Mouse (Mus musculus): ENCODE measurements at regions not wholly inside any gene's neighbourhood (a gene's known extent, or its start where the extent isn't known, plus 50 kb on each side); places are given as distances from the start of the nearest gene placed in this dataset.

DNA sequence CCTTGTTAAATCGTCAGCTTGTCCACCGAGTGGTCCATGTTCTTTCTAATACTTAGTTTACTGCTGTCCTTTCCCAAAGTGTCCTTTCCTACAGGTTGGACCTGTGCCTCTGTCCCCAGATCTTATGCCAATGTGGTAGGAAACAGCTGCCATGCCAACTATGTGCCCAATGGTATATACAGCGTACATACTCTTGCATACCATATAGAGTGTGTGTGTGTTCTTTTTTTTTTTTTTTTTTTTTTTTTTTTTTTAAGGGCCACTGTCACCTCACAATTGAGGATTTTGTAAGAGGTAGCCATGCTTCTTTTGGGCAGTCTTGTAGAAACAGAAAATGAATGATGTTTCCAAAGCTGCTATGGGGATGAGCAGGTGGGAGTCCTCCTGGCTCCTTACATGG is 1163.2 kb upstream of the A1bg start:
- TF ChIP-seq POLR2A (IDR thresholded peaks at IDR 0.05; ENCODE audit: insufficient read length, low read depth) (no peak), E2F4 (IDR thresholded peaks at IDR 0.05; ENCODE audit: insufficient read depth) (no peak), USF1 (IDR thresholded peaks at IDR 0.05; ENCODE audit: low read depth) (no peak), TCF12 (IDR thresholded peaks at IDR 0.05; ENCODE audit: insufficient read depth, poor library complexity, severe bottlenecking) (no peak), MYOG (IDR thresholded peaks at IDR 0.05; ENCODE audit: control insufficient read depth in 1 of 3, insufficient read depth in 1 of 3, insufficient read length in 2 of 3, low read depth in 2 of 3) (no peak), SRF (IDR thresholded peaks at IDR 0.05; ENCODE audit: control insufficient read depth, insufficient read length, low read depth) (no peak), TCF3 (IDR thresholded peaks at IDR 0.05; ENCODE audit: insufficient read length, low read depth) (no peak), REST (IDR thresholded peaks at IDR 0.05; ENCODE audit: insufficient read depth, insufficient read length) (no peak), MYOD1 (IDR thresholded peaks at IDR 0.05; ENCODE audit: control insufficient read depth in 1 of 3, insufficient read length in 2 of 3, low read depth in 2 of 3) (no peak)
